Mouse (Mus musculus): Measurements from ENCODE around the gene Dynlt1c.
"Not testable (repeated sequence)": the region's sequence is repeated elsewhere in the genome, so short reads cannot be mapped to it uniquely, and the experiment has no call there.

GRCm38 (mm10) chr17:6656471-6656870, 55.0 kb downstream of the Dynlt1c start:
- TF ChIP-seq GATA1, TAL1 (IDR thresholded peaks at IDR 0.05; ENCODE audit: low read length): not testable (repeated sequence)
